Mouse (Mus musculus) heart, embryonic 11.5 days (tissue): ENCODE measurements at regions not wholly inside any gene's neighbourhood (a gene's known extent, or its start where the extent isn't known, plus 50 kb on each side); places are given as distances from the start of the nearest gene placed in this dataset.

Experiments
- ATAC-seq: fragments of 200-750 bp; cut with Nextera tagmentation; replicated peaks from 2 replicates; pipeline ENCODE4 v1.8.0; 2017; ENCODE audit warnings: moderate library complexity; ENCODE audit not compliant: insufficient number of reproducible peaks, low FRiP score, low TSS enrichment
- H3K27ac ChIP-seq: fragments of 300-500 bp; sonication (generic); 2 replicates; pipeline ENCODE4 v1.5.1; 2014; ENCODE audit warnings: mild to moderate bottlenecking, low read depth, low read length
- H3K27me3 ChIP-seq: fragments of 300-500 bp; sonication (generic); 2 replicates; pipeline ENCODE4 v1.6.1; 2014; ENCODE audit warnings: mild to moderate bottlenecking, low read length, mixed read lengths; ENCODE audit not compliant: control insufficient read depth, insufficient read depth
- H3K36me3 ChIP-seq: fragments of 300-500 bp; sonication (generic); 2 replicates; pipeline ENCODE4 v1.6.1; 2014; ENCODE audit warnings: mild to moderate bottlenecking, low read length, moderate library complexity, mixed read lengths; ENCODE audit not compliant: control insufficient read depth, insufficient read depth
- H3K4me1 ChIP-seq: fragments of 300-500 bp; sonication (generic); 2 replicates; pipeline ENCODE4 v1.6.1; 2014; ENCODE audit warnings: low read length; ENCODE audit not compliant: control insufficient read depth, insufficient read depth
- H3K4me2 ChIP-seq: fragments of 300-500 bp; sonication (generic); 2 replicates; pipeline ENCODE4 v1.6.1; 2014; ENCODE audit warnings: mild to moderate bottlenecking, moderate library complexity
- H3K4me3 ChIP-seq: fragments of 300-500 bp; sonication (generic); 2 replicates; pipeline ENCODE4 v1.5.1; 2014; ENCODE audit warnings: low read depth, low read length
- H3K9ac ChIP-seq: fragments of 300-500 bp; sonication (generic); 2 replicates; pipeline ENCODE4 v1.6.1; 2014; ENCODE audit warnings: mild to moderate bottlenecking, low read depth, low read length, moderate library complexity
- H3K9me3 ChIP-seq: fragments of 300-500 bp; sonication (generic); replicated peaks from 2 replicates; pipeline ENCODE4 v1.6.1; 2016; ENCODE audit warnings: low read length; ENCODE audit not compliant: control insufficient read depth
- WGBS: fragments of 180-500 bp; shearing (Covaris S2); extraction: QIAGEN DNeasy Blood & Tissue Kit; methylation state at CpG from one replicate; pipeline ENCODE4 v1.1.7; 2014; ENCODE audit not compliant: insufficient replicate concordance; 5-methylcytosine and 5-hydroxymethylcytosine counted together

- H3K4me2 ChIP-seq: no peak overlapping the region
- WGBS: 80% methylated on average over 16 of the region's 16 CpGs
Measured at GRCm38 (mm10) chr13:47974756-47975515, 286.1 kb upstream of the Id4 start.

GRCm38 (mm10) chr13:47998495-47998894 is 262.5 kb upstream of the Id4 start:
- Histone ChIP-seq H3K4me3 (no peak overlapping the region), H3K9me3 (no peaks in the 10 kb centered on the region), H3K27me3 (no peaks in the 10 kb centered on the region), H3K4me2 (no peak overlapping the region), H3K9ac (no peak overlapping the region), H3K4me1 (no peaks in the 10 kb centered on the region), H3K27ac (no peak overlapping the region), H3K36me3 (no peaks in the 10 kb centered on the region)
- ATAC-seq: no peak
- 62% methylated on average over 5 of the region's 5 CpGs for WGBS

More at GRCm38 (mm10) chr13:47974756-47975515, 286.1 kb upstream of the Id4 start:
- H3K27ac ChIP-seq: no peak overlapping the region
- H3K4me3 ChIP-seq: no peak overlapping the region
- ATAC-seq: no peak
- H3K27me3 ChIP-seq: no peaks in the 10 kb centered on the region
- no peaks in the 10 kb centered on the region for H3K36me3 ChIP-seq
- no peak overlapping the region for H3K9ac ChIP-seq
- H3K9me3 ChIP-seq: no peaks in the 10 kb centered on the region
- H3K4me1 ChIP-seq: no peaks in the 10 kb centered on the region

- H3K9me3 ChIP-seq: no peaks in the 10 kb centered on the region
- H3K27me3 ChIP-seq: no peaks in the 10 kb centered on the region
- no peak overlapping the region for H3K4me3 ChIP-seq
- no peak for ATAC-seq
- 76% methylated on average over 4 of the region's 4 CpGs for WGBS
- H3K4me2 ChIP-seq: no peak overlapping the region
- H3K27ac ChIP-seq: no peak overlapping the region
- no peak overlapping the region for H3K9ac ChIP-seq
- no peaks in the 10 kb centered on the region for H3K36me3 ChIP-seq
- no peaks in the 10 kb centered on the region for H3K4me1 ChIP-seq
Measured at GRCm38 (mm10) chr13:47999399-47999798, 261.6 kb upstream of the Id4 start.

- Histone ChIP-seq H3K9ac (no peak overlapping the region), H3K4me3 (no peak overlapping the region), H3K9me3 (no peaks in the 10 kb centered on the region), H3K36me3 (no peaks in the 10 kb centered on the region), H3K27me3 (no peaks in the 10 kb centered on the region), H3K27ac (no peak overlapping the region), H3K4me2 (no peak overlapping the region), H3K4me1 (no peaks in the 10 kb centered on the region)
- 84% methylated on average over 4 of the region's 4 CpGs for WGBS
- no peak for ATAC-seq
Measured at GRCm38 (mm10) chr13:48003126-48003525, 257.9 kb upstream of the Id4 start.

- Histone ChIP-seq H3K4me3 (no peak overlapping the region), H3K4me2 (no peak overlapping the region), H3K9me3 (no peaks in the 10 kb centered on the region), H3K36me3 (no peaks in the 10 kb centered on the region), H3K4me1 (no peaks in the 10 kb centered on the region), H3K27ac (no peak overlapping the region), H3K27me3 (no peaks in the 10 kb centered on the region), H3K9ac (no peak overlapping the region)
- no peak for ATAC-seq
- WGBS: 63% methylated on average over 7 of the region's 7 CpGs
Measured at GRCm38 (mm10) chr13:48013336-48013750, 247.7 kb upstream of the Id4 start.

- Histone ChIP-seq H3K9me3 (no peaks in the 10 kb centered on the region), H3K4me2 (no peak overlapping the region), H3K4me1 (no peaks in the 10 kb centered on the region), H3K4me3 (no peak overlapping the region), H3K36me3 (no peaks in the 10 kb centered on the region), H3K9ac (no peak overlapping the region), H3K27ac (no peak overlapping the region), H3K27me3 (no peaks in the 10 kb centered on the region)
- WGBS: 75% methylated on average over 4 of the region's 4 CpGs
- no peak for ATAC-seq
Measured at GRCm38 (mm10) chr13:48015296-48015695, 245.7 kb upstream of the Id4 start.

GRCm38 (mm10) chr13:48016051-48016450 is 245.0 kb upstream of the Id4 start:
- Histone ChIP-seq H3K4me1 (no peaks in the 10 kb centered on the region), H3K9ac (no peak overlapping the region), H3K27ac (no peak overlapping the region), H3K9me3 (no peaks in the 10 kb centered on the region), H3K4me3 (no peak overlapping the region), H3K27me3 (no peaks in the 10 kb centered on the region), H3K36me3 (no peaks in the 10 kb centered on the region), H3K4me2 (no peak overlapping the region)
- no peak for ATAC-seq
- WGBS: 82% methylated on average over 3 of the region's 3 CpGs

GRCm38 (mm10) chr13:48016606-48017005 is 244.4 kb upstream of the Id4 start:
- Histone ChIP-seq H3K27ac (no peak overlapping the region), H3K36me3 (no peaks in the 10 kb centered on the region), H3K9me3 (no peaks in the 10 kb centered on the region), H3K4me2 (no peak overlapping the region), H3K4me3 (no peak overlapping the region), H3K27me3 (no peaks in the 10 kb centered on the region), H3K9ac (no peak overlapping the region), H3K4me1 (no peaks in the 10 kb centered on the region)
- 85% methylated on average over 6 of the region's 6 CpGs for WGBS
- ATAC-seq: no peak

- no peak for ATAC-seq
Measured at GRCm38 (mm10) chr13:48017649-48018048, 243.4 kb upstream of the Id4 start.

More at GRCm38 (mm10) chr13:48017649-48018048, 243.4 kb upstream of the Id4 start:
- Histone ChIP-seq H3K27me3 (no peaks in the 10 kb centered on the region), H3K9me3 (no peaks in the 10 kb centered on the region), H3K4me1 (no peaks in the 10 kb centered on the region), H3K36me3 (no peaks in the 10 kb centered on the region), H3K4me2 (no peak overlapping the region), H3K4me3 (no peak overlapping the region), H3K27ac (no peak overlapping the region), H3K9ac (no peak overlapping the region)
- 85% methylated on average over 8 of the region's 8 CpGs for WGBS
